Mouse (Mus musculus) left cerebral cortex, adult 8-10 months (tissue): ENCODE measurements around the gene Lmtk3. TPM values are rescaled to one million over a fixed set of nuclear protein-coding genes. Genes with fewer than 3 reads are reported as not detected.

ENCODE experiments used
- DNase-seq, 2 experiments: peaks; one replicate each; pipeline ENCODE4 v3.0.0; 2022; ENCODE audit warnings: low spot score in 2 of 2
- total RNA-seq, 4 experiments: library from RNA; stranded (reverse); gene quantifications; 2 replicates each; pipeline ENCODE4 v1.2.4; 2022

The Lmtk3 gene
- total RNA-seq, 4 experiments from 2014 or later = 219 to 241 (median 237) TPM

DNA sequence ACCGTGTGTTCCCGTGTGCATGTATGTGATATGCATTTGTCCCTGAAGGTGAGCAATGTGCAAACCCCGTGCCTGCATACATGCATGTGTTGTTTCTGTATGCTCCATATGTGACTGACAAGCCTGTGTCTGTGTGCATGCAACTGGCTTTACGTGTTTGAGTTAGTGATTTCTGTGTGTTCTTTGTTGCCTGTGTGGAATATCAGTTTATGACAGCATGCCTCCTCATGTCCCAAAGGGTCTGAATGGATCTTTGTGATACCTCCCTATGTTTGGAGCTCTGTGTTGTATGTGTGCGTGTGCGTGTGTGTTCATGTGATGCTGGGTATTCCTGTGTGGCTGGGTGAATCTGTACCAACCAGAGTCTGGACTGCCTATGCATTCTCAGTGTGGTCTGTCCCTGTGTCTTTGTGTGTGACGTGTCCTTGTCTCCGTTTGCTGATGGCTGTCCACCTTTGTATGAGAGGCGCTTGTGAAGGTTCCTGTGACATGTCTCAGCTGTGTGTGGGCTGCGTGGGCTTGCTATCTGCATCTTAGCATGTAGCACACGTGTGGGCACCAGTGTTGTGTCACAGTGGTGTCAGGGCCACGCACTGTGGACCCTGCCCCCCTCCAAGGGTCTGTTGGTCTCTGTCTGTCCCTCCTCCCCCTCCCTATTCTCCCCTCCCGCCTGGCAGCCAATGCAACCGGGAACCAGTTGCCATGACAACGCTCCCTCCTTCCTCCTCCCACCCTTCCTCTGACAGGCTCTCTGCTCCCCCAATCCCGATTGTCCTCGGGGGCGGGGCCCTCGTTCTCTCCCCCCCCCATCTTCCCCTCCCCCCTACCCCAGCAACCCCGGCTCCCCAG lies 1.2 kb downstream of the Lmtk3 start, which contains the start of gene Sult2b1:
Sult2b1 (minus strand) TSS at position 146 of the 849 bp plus-strand sequence.
- DNase-seq = peak; percentile 65 to 94

GRCm38 (mm10) chr7:45785388-45786135 lies 2.0 kb downstream of the Lmtk3 start:
- peak in 1 of 2 experiments; percentile 56 for DNase-seq

GRCm38 (mm10) chr7:45786136-45786578 lies 2.6 kb downstream of the Lmtk3 start:
- peak in 1 of 2 experiments; percentile 48 for DNase-seq

DNA sequence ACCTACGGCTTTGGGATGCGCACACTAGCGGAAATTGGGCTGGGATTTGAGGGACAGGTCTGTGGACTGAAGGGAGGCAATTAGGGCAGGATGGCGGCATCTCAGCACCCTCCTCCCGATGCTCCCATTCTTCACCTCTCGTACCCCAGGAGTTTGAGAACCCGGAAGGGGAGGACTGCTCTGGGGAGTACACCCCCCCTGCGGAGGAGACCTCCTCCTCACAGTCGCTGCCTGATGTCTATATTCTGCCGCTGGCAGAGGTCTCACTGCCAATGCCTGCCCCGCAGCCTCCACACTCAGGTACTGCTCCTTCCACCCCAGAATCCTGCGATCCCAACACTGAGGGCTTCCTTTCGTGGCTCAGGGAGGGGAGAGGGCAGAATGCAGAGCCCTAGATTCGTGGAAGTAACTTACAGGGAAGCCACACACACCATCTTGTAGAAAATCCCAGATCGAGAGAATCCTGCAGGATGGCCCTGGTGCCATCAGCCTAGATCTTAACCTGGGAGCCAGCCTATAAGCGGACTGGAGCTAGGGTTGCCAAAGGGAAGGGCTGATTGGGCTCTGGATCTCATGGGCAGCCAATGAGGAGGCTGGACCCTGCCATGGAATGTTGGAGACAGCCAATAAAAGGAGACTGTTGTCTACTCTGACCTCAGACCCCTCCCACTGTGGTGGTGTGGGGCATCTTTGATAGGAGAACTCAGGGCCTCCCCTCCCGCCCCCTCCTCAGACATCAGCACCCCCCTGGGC lies 3.3 kb downstream of the Lmtk3 start:
- peak in 1 of 2 experiments; percentile 78 for DNase-seq

DNA sequence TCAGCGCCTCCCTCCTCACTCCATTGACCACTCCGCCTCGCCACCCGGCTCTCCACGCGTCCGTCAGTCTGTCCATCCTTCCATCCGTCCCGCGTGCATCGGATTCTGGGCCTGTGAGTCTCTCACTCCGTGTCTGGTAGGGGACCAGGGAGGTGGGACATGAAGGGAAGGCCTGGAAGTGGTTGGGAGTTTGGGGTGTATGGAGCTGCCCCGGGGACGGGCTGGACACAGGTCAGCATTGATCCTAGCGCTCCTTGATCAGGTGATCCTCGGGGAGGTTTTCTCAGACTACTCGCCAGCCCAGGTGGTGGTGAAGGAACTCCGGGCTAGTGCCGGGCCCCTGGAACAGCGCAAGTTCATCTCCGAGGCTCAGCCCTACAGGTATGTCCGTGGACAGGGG lies 4.1 kb downstream of the Lmtk3 start:
- no peak for DNase-seq

DNA sequence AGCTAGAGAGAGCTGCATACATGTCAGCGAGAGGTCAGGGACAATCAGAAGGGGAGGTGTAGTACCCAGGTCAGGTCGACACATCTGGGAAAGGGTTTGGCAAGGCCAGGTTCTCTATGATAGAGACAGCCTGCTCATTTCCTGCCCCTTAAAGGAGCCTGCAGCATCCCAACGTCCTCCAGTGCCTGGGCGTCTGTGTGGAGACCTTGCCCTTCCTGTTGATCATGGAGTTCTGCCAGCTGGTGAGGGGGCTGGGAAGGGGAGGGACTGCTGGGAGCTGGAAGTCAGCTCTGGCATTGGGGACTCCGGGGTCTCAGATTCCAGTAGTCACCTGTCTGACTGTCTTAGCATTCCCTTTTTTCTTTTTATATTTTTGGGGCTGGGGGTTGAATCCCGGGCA lies 7.2 kb downstream of the Lmtk3 start:
- no peak for DNase-seq

DNA sequence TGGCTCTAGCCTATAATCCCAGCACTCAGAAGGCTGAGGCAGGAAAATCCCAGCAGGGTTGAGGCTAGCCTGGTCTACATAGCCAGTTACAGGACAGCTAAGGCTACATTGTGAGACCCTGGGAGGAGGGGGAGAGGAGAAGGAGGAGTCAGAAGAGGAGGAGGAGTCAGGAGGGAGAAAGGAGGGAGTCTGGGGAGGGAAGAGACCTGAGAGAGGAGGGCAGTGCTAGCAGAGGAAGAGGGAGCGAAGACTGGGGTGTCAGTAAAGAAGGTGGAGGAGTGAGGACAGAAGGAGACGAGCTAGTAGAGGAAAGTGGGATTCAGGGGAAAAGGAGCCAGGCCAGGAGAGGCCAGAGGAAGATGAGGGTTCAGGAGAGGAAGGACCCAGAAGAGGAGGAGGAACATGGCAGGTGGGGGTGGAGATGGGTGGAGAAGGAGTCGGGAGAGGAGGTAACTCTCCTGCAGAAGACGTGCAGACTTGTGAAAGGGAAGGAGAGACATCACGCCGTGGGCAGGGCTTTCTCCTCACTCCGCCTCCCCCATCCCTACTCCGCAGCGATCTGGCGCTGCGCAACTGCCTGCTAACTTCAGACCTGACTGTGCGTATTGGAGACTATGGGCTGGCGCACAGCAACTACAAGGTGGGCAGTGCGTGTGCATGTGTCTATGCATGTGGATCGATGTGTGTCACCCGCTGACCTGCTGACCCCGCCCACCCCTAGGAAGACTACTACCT lies 8.4 kb downstream of the Lmtk3 start:
- DNase-seq = no peak

- DNase-seq = no peak
These were observed 9.7 kb downstream of the Lmtk3 start for GRCm38 (mm10) chr7:45793240-45793639.

GRCm38 (mm10) chr7:45793969-45794585 lies 10.5 kb downstream of the Lmtk3 start:
- DNase-seq = no peak

DNA sequence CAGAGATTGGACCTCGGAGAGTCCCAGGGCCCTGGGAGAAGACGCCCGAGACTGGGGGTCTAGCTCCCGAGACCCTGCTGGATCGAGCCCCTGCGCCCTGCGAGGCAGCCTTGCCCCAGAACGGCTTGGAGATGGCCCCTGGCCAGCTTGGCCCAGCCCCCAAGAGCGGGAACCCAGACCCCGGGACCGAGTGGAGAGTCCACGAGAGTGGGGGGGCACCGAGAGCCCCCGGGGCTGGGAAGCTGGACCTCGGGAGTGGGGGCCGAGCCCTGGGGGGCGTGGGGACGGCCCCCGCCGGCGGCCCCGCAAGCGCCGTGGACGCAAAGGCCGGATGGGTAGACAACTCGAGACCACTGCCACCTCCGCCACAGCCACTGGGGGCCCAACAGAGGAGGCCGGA lies 11.4 kb downstream of the Lmtk3 start:
- no peak for DNase-seq

DNA sequence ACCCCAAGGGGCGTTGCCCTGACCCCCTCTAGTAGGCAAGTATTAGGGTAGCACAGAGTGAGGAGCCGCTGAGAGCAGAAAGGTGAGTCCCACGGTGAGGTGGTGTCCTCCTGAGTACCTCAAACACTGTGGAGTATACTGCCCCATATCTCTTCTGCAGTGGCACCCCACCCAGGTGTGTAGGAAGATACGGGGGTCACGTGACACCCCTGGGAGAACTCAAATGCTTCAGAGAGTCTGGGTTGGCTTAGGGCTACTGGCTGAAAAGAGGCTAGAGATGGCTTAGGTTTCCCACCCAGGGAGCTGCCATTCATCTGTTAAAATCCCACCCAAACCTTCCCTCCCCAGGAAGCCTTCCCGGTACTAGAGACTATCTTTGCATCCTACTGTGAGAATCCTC lies 13.4 kb downstream of the Lmtk3 start:
- no peak for DNase-seq

DNA sequence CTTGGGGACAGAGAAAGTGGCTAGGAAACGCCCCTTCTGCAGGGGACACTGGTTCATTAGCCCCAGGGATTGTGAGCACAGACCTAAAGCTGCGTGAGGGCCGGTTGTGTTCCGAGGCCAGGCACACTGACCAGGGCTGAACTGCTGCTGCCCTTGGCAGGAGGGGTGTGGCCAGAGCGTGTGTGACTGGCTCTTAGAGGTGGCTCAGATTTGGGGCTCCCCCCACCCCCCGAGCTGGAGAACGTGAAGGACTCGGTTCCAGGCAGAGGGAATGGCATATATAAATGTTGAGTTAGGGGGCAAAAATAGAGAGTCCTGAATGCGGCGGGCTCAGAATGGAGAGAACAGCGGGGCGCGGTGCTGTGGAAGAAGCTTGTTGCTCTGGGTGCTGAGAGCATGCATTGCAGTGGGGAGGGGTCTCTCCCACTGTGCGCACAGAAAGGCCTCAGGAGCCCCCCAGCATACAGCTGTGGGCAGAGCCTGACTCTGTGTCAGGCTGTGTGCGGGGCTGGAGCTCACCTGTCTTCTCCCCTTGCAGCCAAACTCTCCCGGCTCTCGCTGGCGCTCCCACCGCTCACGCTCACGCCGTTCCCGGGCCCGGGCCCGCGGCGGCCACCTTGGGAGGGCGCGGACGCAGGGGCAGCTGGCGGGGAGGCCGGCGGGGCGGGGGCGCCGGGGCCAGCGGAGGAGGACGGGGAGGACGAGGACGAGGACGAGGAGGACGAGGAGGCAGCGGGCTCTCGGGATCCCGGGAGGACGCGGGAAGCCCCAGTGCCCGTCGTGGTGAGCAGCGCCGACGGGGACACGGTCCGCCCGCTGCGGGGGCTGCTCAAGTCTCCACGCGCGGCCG lies 14.3 kb downstream of the Lmtk3 start:
- no peak for DNase-seq

GRCm38 (mm10) chr7:45798511-45798836 lies 14.9 kb downstream of the Lmtk3 start:
- no peak for DNase-seq

DNA sequence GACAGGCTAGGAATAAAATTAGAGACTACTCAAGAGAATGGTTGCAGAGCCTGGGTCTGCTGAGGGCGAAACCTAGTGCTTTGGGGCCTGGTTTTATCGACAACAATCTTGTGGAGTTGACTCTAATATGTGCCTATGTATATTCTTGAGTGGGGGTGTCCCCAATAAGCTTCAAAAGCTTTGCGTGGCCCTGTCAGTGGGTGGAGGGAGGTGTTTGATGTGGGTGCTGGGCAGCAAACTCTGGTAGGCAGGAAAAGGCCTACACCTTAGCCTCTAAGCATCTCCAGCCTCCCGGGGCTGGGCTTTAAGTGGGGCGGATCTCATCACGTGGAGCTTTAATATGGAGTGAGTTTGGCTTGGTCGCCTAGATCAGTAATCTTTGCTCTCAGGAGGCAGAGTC lies 15.4 kb downstream of the Lmtk3 start:
- DNase-seq = no peak

DNA sequence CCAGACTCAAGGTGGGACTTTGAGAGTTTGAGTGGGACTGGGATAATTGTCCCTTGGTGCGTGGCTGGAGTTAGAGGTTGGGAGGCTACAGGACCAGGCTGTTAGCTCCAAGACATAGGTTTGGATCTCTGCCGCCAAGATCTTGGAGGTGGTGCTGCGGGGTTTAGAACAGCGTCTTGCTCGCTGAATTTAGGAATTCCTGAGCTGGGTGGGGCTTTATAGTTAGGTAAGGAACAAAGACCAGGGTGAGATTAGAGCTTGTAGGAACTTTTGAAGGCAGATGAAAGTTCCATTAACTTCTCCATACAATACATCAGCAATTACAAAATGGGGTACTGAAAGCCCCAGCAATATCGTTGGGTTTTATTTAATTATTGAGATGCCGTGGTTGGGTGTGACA lies 16.5 kb downstream of the Lmtk3 start:
- DNase-seq = no peak

DNA sequence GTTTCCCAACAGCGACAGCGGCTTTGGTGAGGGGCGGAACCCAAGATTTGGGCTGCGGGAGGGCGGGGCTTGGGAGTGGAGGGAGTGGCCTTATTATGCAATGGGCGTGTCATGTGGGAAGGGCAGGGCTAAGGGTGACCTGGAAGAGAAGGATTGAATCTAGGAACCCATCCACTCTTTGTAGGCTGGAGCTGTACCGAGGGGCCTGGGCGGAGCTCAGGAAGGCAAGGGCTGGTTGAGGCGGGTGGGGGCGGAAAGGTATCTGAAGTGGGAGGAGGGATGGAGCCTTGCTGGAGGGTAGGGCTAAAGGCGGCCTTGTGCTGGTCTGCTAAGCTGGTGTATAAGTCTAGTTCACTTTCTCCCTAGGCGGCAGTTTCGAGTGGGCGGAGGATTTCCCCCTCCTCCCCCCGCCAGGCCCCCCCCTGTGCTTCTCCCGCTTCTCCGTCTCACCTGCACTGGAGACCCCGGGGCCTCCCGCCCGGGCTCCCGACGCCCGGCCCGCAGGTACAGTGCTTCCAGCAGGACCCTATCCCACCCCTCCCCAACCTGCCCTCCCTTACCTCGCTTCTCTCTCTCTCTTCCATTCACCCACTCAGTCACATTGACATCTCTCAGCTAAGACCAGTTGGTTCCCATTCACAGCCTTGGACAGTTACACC lies 17.1 kb downstream of the Lmtk3 start:
- no peak for DNase-seq

- peak; percentile 82 to 83 for DNase-seq
These were observed 17.8 kb downstream of the Lmtk3 start for GRCm38 (mm10) chr7:45801348-45801747.

DNA sequence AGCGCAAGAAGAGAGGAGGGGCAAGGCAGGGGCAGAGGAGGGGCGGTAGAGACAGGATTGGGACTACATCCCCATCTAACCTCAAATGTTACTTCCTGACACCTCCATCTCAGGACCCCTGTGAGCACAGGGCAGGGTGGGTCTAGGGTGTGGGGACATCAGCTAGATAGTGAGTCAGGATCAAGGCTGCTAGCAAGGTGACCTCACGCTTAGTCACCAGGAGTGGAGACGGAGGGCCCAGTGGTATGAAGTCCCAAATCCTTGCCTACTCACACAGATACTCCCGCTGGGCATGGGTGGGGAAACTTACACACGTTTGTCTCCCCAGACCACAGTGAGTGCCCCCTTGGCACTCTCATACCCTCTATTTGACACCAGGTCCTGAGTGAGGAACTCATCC lies 19.0 kb downstream of the Lmtk3 start:
- DNase-seq = no peak

- DNase-seq = no peak
These were observed 22.4 kb downstream of the Lmtk3 start for GRCm38 (mm10) chr7:45805941-45806340.
